Mouse (Mus musculus): ENCODE measurements around the gene Fam173a.
"Not testable (repeated sequence)": the region's sequence is repeated elsewhere in the genome, so short reads cannot be mapped to it uniquely, and the experiment has no call there.

Fam173a gene

GRCm38 (mm10) chr17:25760148-25760547, 32.6 kb downstream of the Fam173a start:
- DNase-seq (ENCODE audit: low spot score in 2 of 2), result no peak

- DNase-seq (ENCODE audit: low spot score in 2 of 2), result no peak
Observed at GRCm38 (mm10) chr17:25757691-25758090, 35.0 kb downstream of the Fam173a start.

GRCm38 (mm10) chr17:25756378-25757242, 36.1 kb downstream of the Fam173a start:
- DNase-seq (ENCODE audit: low spot score in 2 of 2), result no peak

- DNase-seq (ENCODE audit: low spot score in 2 of 2), result no peak
Observed at GRCm38 (mm10) chr17:25755627-25756377, 36.9 kb downstream of the Fam173a start.

- DNase-seq (ENCODE audit: low spot score in 2 of 2), result no peak
Observed at GRCm38 (mm10) chr17:25755086-25755485, 37.6 kb downstream of the Fam173a start.

GRCm38 (mm10) chr17:25754241-25754640, 38.5 kb downstream of the Fam173a start, which contains the start of gene Msln:
TSS of gene Msln (minus strand) at chr17:25754378.
- DNase-seq (ENCODE audit: low spot score in 2 of 2), result no peak

- no peak for DNase-seq (ENCODE audit: low spot score in 2 of 2)
Observed at GRCm38 (mm10) chr17:25751446-25751845, 41.3 kb downstream of the Fam173a start.

GRCm38 (mm10) chr17:25749314-25749713, 43.4 kb downstream of the Fam173a start:
- no peak for DNase-seq (ENCODE audit: low spot score in 2 of 2)

GRCm38 (mm10) chr17:25748238-25748637, 44.5 kb downstream of the Fam173a start:
- DNase-seq (ENCODE audit: low spot score in 2 of 2), result no peak

- no peak for DNase-seq (ENCODE audit: low spot score in 2 of 2)
Observed at GRCm38 (mm10) chr17:25744311-25744710, 48.4 kb downstream of the Fam173a start.

GRCm38 (mm10) chr17:25743831-25744230, 48.9 kb downstream of the Fam173a start:
- DNase-seq (ENCODE audit: low spot score in 2 of 2), result no peak

- DNase-seq (ENCODE audit: low spot score in 2 of 2), result not testable (repeated sequence)
Observed at GRCm38 (mm10) chr17:25741471-25741870, 51.2 kb downstream of the Fam173a start.
